Mouse (Mus musculus) thymus, postnatal 14 days (tissue): ENCODE measurements around the gene Ldb3.
A peak's percentile ranks its signal among the peaks of the same experiment; 100 is the strongest.

Experiments used
- DNase-seq: peaks from one replicate; pipeline ENCODE4 v3.0.0; 2021

Gene Ldb3

GRCm38 (mm10) chr14:34554047-34554446 is 34.4 kb downstream of the Ldb3 start:
- no peak for DNase-seq

GRCm38 (mm10) chr14:34553470-34553869 is 35.0 kb downstream of the Ldb3 start:
- no peak for DNase-seq

GRCm38 (mm10) chr14:34552226-34552625 is 36.3 kb downstream of the Ldb3 start:
- DNase-seq = no peak

- DNase-seq = peak; percentile 73
These were observed 39.3 kb downstream of the Ldb3 start for GRCm38 (mm10) chr14:34549004-34549671.

- DNase-seq = no peak
These were observed 40.0 kb downstream of the Ldb3 start for GRCm38 (mm10) chr14:34548391-34549001.

GRCm38 (mm10) chr14:34544545-34544944 is 43.9 kb downstream of the Ldb3 start:
- no peak for DNase-seq

GRCm38 (mm10) chr14:34544001-34544400 is 44.5 kb downstream of the Ldb3 start:
- DNase-seq = no peak

- DNase-seq = no peak
These were observed 44.9 kb downstream of the Ldb3 start for GRCm38 (mm10) chr14:34543596-34543995.

GRCm38 (mm10) chr14:34541896-34542295 is 46.6 kb downstream of the Ldb3 start:
- no peak for DNase-seq

GRCm38 (mm10) chr14:34540685-34541162 is 47.8 kb downstream of the Ldb3 start:
- peak; percentile 17 for DNase-seq

- DNase-seq = no peak
These were observed 52.6 kb downstream of the Ldb3 start for GRCm38 (mm10) chr14:34535883-34536282.

GRCm38 (mm10) chr14:34533537-34533936 is 54.9 kb downstream of the Ldb3 start:
- DNase-seq = no peak

GRCm38 (mm10) chr14:34532536-34532935 is 55.9 kb downstream of the Ldb3 start:
- no peak for DNase-seq

GRCm38 (mm10) chr14:34528804-34529203 is 59.7 kb downstream of the Ldb3 start:
- no peak for DNase-seq

GRCm38 (mm10) chr14:34522701-34523100 is 65.8 kb downstream of the Ldb3 start, which contains the start of gene 9230112D13Rik:
Gene 9230112D13Rik, minus strand, starts transcription at chr14:34522801.
- DNase-seq = no peak

- DNase-seq = no peak
These were observed 70.4 kb downstream of the Ldb3 start for GRCm38 (mm10) chr14:34517959-34518544.

GRCm38 (mm10) chr14:34516960-34517577 is 71.4 kb downstream of the Ldb3 start:
- DNase-seq = no peak

GRCm38 (mm10) chr14:34515860-34516259 is 72.6 kb downstream of the Ldb3 start:
- no peak for DNase-seq

GRCm38 (mm10) chr14:34514120-34514519 is 74.4 kb downstream of the Ldb3 start:
- DNase-seq = no peak

GRCm38 (mm10) chr14:34512602-34513001 is 75.9 kb downstream of the Ldb3 start:
- DNase-seq = no peak

- DNase-seq = no peak
These were observed 76.6 kb downstream of the Ldb3 start for GRCm38 (mm10) chr14:34511901-34512300.

GRCm38 (mm10) chr14:34508842-34509439 is 79.5 kb downstream of the Ldb3 start:
- DNase-seq = no peak

- no peak for DNase-seq
These were observed 80.2 kb downstream of the Ldb3 start for GRCm38 (mm10) chr14:34508187-34508840.
